Mouse (Mus musculus): Measurements from ENCODE around the gene Gpatch2l.

The Gpatch2l gene

GRCm38 (mm10) chr12:86276895-86277294 lies 35.2 kb downstream of the Gpatch2l start:
- DNase-seq (ENCODE audit: low spot score), result no peak

DNA sequence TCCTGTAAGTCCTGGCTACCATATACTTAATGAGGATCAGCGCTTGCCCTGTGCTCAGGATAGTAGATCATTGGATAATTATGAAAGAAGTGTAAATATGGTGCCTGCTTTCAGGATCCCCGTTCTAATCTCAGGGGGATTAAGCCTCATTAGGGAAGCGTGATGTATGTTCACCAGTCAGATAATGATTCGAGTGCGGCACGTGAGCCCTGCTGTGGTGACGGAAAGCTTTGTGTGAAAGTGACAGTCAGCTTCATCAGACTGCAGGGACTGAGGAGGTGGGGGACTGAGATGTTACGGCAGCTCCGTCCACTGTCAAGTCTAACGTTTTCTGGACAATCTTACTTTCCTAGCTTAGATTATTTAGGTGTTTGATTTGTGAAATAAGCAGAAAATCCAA lies 38.3 kb downstream of the Gpatch2l start:
- no peak for DNase-seq (ENCODE audit: low spot score)

GRCm38 (mm10) chr12:86285704-86286103 lies 44.0 kb downstream of the Gpatch2l start:
- no peak for DNase-seq (ENCODE audit: low spot score)

GRCm38 (mm10) chr12:86297450-86297849 lies 55.8 kb downstream of the Gpatch2l start:
- no peak for DNase-seq (ENCODE audit: low spot score)

GRCm38 (mm10) chr12:86302973-86303372 lies 61.3 kb downstream of the Gpatch2l start:
- no peak for DNase-seq (ENCODE audit: low spot score)

DNA sequence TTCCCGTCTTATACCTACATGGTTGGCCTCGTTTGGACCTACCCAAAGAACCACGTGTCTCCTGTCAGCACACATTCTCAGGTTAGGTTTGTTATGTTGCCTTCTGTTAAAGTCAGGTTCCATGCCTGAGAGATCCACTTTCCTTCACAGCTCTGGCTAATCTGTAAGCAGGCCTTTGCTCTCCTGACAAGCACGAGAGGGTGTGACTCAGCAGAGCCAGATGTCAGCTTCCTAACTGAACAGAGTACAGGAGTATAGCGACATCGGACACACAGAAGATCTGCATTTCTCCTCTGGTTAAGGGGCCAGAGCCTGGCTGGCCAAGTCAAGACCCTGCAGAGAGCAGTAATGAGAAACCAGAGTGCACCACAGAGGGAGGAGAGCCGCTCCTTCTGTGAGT lies 63.4 kb downstream of the Gpatch2l start:
- no peak for DNase-seq (ENCODE audit: low spot score)

GRCm38 (mm10) chr12:86305635-86306243 lies 64.1 kb downstream of the Gpatch2l start:
- peak; percentile 24 for DNase-seq (ENCODE audit: low spot score)

GRCm38 (mm10) chr12:86309474-86309873 lies 67.8 kb downstream of the Gpatch2l start:
- no peak for DNase-seq (ENCODE audit: low spot score)

GRCm38 (mm10) chr12:86309902-86310301 lies 68.2 kb downstream of the Gpatch2l start:
- DNase-seq (ENCODE audit: low spot score), result no peak

- DNase-seq (ENCODE audit: low spot score), result no peak
Measured at GRCm38 (mm10) chr12:86320629-86321028, 79.0 kb downstream of the Gpatch2l start.

GRCm38 (mm10) chr12:86324297-86324696 lies 82.6 kb downstream of the Gpatch2l start:
- no peak for DNase-seq (ENCODE audit: low spot score)

GRCm38 (mm10) chr12:86329813-86330212 lies 88.2 kb downstream of the Gpatch2l start:
- no peak for DNase-seq (ENCODE audit: low spot score)

GRCm38 (mm10) chr12:86330684-86331083 lies 89.0 kb downstream of the Gpatch2l start:
- DNase-seq (ENCODE audit: low spot score), result no peak

DNA sequence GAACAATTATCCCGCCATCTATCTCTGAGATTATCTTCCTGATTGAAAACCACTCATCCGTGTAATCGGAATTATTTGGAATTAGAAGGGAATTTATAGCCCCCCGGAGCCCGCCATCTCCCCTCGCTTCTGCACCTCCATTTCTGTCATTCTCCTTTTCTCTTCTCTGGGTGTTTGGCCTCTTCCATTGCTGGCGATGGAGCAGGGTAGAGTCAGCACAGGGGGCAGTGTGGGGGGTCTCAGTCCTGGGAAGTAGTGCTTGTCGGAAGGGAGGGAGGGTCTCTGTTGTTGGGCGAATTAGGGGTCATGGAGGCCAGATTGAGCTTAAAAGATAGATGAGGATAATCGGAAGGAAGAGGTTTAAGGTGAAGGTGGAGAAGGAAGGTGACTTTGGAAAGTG lies 89.6 kb downstream of the Gpatch2l start:
- no peak for DNase-seq (ENCODE audit: low spot score)

DNA sequence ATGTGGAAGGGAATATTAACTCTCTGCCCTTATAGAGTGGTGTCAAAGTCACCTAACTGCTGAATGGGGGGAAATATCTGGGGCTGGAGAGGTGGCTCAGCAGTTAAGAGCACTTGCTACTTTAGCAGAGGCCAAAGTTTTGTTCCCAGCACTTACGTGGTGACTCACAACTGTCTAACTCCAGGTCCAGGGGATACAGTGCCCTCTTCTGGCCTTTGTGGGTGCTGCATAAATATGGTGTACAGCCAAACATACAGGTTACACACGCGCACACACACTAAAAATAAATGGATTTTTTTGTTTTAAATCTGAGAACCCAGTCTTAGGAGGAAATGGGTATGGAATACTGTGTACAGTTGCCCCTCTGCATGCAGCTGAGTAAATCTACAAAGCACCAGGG lies 94.6 kb downstream of the Gpatch2l start:
- no peak for DNase-seq (ENCODE audit: low spot score)

DNA sequence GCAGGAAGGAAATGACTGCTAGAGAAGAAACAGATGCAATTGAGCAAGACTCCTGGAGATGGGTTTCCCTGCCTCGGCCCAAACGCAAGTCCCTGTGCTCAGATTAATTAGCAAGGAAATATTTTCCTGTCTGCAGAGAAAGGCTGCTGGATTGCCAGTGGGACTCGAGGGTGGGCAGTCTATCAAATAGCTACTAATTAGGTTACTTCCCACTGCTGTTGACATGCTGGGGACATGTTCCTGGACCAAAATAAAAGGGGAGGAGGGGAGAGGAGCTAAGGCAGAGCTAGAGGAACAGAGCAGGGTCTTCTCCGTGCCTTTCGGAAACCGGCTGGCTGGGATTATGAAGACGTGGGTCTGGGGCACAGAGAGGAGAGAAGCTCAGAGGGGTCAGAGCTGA lies 95.2 kb downstream of the Gpatch2l start:
- DNase-seq (ENCODE audit: low spot score), result no peak
